Mouse (Mus musculus) heart, postnatal 25 days (tissue): ENCODE results near the gene Pdk2. TPM values are rescaled to one million over a fixed set of nuclear protein-coding genes. Genes with fewer than 3 reads are reported as not detected.

ENCODE experiments used
- DNase-seq: peaks from one replicate; pipeline ENCODE4 v3.0.0; 2022; ENCODE audit warnings: low spot score
- intact Hi-C: fragments of 180-260 bp; cut with DNase I; formaldehyde crosslinking; loops from one replicate; pipeline ENCODE4 v1.15.1; 2025
- total RNA-seq, 2 experiments: library from RNA; stranded (reverse); gene quantifications; 2 replicates each; pipeline ENCODE4 v1.2.3; 2021

Pdk2 gene
- total RNA-seq, 2 experiments from 2014 or later = 377 to 397 TPM

DNA sequence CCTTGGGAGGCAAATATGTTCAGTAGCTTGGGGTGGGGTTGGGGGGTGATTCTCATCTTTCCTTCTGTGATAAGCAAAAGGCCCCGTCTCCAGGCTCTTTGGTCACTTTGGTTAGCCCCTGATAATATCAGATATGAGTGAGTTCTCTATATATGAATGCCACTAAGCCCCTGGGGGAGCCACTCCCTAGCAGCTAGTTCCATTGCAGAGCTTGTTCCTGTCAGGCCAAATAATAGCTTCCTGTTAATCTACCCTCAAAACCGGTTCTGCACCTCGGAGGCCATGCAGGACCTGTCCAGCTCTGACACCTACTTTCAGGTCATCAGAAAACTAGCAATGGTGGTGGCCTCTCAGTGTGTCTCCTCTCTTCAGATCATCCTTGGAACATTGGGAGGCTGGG lies 33.7 kb downstream of the Pdk2 start:
- intact Hi-C loops = no loop called here
- no peak for DNase-seq

DNA sequence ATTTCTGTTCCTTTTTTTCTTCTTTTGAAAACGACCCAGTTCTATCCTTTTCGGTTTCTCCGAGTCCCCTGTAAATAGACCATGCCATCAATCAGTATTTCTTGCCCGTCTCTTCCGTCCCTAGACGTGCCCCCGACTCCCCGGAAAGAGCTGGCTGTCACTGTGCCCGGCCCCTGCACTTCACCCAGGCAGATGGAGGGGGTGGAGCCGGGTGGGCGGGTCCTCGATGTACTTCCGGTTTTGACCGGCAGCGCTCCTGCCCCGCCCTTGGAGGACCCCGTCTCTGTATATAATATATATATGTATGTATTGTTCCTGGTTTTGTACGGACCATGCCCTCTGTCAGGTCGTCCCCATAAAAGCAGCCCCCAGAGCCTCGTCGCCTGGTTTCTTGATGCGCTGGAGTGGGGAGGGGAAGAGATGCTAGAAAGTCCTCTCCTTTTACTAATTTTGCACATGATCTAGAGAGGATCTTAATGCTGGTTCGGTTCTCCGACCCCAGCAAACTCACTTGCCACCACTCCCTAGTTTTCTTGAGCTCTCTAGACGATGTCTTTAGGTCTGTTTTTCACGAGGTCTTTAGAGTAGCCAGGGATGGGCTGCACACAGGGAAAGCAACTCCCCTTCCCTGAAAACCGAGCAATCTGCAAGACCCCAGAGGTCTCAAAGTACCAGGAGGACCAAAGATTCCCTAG lies 34.5 kb downstream of the Pdk2 start:
- intact Hi-C loops = no loop called here
- no peak for DNase-seq

DNA sequence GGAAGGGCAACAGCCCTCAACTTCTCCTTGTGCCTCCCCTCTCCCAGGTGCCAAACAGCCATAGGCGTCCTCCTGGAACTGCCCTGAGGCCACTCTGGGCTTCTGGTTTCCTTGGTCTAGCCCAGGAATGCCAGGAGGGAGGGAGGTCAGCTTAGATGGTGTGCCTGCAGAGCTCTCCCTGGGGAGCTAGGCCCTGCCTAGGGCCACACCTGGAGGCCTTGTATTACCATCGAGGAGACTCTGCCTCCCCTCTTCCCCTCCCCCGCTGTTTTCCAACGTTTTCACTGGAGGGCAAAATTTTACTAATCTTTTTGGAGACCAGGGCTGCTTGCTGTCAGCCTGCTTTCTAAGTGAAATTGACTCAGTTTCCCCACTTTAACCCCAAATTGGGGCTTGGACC lies 35.1 kb downstream of the Pdk2 start:
- intact Hi-C loops = no loop called here
- no peak for DNase-seq

DNA sequence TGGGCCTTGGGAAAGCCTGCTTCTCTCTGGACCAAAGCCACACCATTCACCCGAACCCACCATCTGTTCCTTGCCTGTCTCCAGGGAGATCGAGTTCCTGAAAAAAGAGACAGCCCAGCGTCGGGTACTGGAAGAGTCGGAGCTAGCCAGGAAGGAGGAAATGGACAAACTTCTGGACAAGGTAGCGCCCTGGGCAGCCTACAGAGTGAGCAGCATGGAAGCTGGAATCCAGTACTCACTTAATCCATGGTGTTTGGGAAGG lies 36.3 kb downstream of the Pdk2 start:
- no peak for DNase-seq
- intact Hi-C loops = no loop called here

DNA sequence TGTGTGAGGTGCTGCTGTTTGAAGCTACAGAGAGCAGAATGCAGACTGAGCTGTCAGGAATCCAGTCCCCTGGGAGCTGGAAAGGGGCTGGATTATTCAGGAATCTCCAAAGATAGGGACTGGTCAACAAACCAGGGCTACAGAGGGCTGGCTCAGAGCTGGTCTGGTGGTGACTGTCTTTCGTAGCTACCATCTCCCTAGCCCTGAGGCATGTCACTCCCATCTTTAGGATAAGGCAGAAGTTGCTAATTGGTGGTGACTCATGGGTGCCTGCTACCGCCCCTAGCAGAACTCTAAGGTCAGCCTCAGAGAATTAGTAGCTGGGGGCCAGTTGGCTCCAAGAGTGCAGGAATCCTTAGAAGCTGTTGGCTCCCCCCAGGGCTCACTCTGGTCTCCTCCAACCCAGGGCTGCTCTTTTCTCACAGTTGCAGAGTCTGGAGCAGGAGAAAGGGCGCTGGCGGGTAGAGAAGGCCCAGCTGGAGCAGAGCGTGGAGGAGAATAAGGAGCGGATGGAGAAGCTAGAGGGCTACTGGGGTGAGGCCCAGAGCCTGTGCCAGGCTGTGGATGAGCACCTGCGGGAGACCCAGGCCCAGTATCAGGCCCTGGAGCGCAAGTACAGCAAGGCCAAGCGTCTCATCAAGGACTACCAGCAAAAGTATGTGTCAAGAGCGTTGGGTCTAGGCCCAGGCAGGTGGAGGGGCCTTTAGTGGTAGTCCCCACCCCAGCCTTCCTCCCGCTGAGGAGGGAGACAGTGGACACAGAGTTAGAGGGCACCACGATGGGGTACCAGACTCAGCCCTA lies 36.8 kb downstream of the Pdk2 start:
- no peak for DNase-seq
- intact Hi-C loops = no loop called here

DNA sequence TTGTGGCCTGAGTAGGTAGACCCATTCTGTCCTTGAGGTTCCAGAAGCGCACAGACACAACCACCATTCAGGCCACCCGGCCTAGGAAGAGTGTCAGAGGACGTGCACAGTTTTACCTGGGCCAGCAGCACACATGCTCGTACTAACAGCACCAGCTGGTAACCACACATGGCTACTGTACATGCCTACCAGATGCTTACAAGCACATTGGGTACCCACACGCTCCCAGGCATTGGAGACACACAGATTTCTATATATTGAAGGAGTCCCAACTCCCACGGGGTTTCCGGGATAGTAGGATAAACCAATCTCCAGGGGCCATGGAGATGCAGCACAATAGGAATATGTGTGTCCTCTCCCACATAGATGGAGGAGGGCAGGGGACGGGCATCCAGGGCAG lies 38.4 kb downstream of the Pdk2 start:
- no peak for DNase-seq
- intact Hi-C loops = no loop called here

DNA sequence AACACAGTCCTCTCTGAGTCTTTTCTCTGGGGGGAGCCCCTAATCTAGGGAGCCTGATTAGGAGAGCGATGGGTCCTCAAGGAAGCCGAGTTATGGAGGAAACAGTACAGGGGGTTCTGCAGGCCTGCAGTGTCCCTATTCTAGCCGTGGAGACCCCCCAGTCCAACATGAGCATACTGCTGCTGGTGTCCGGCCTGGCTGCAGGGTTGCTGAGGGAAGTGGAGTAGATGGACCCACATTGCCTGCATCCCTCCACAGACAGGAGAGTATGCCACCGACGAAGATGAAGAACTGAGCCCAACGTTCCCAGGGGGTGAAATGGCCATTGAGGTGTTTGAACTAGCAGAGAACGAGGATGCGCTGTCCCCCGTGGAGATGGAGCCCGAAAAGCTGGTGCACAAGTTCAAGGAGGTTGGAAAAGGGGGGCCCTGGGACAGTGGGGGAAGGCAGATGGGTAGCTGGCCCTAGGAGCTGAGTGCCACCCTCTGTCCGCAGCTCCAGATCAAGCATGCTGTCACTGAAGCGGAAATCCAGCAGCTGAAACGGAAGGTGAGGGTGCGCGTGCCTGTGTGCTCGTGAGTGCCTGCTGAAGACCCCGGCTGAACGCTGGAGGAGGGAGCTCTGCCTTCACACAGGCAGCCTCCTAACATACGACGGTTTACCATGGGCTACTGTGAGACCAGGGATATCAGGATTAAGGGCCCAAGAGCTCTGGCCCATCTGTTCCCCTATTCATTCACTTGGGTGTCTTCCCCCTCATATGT lies 39.4 kb downstream of the Pdk2 start:
- intact Hi-C loops = loop anchor here (2.0 kb wide), 1 partner anchor 63 kb away; no protein-coding TSS in a partner anchor
- DNase-seq = no peak

DNA sequence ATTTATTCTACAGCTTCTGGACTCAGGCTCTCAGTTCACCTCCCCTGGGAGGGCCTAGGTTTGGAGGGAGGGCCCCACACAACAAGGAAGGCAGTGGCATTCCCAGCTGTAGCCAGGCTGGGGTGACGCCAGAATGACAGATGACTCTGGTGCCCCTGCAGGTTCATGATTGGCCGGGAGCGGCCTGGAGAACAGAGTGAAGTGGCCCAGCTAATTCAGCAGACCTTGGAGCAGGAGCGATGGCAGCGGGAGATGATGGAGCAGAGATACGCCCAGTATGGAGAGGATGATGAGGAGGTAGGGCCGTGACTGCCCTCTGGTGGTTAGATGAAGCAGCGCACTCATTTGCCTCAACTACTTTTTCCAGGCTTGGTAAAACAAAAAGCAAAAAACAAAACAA lies 40.1 kb downstream of the Pdk2 start:
- DNase-seq = no peak
- intact Hi-C loops = loop anchor here (2.0 kb wide), 1 partner anchor 62 kb away; no protein-coding TSS in a partner anchor

DNA sequence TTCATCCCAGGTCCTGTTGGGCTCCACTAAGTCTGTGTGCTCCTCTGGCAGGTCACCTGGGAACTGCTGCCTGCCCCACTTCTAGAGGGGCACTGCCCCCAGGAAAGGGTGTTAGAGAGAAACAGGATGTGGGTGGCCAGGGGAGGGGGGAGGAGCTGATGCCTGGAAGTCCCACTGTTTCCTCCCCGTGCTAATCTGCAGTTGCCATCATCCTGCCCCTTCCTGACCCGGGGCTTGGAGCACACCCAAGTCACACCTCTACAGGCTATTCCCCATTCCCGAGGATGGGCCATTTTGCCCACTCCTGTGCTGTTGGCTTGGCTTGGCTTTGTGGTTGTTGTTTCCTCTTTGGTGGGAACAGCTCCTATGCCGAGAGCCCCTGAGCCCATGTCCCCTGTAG lies 40.6 kb downstream of the Pdk2 start:
- DNase-seq = no peak
- intact Hi-C loops = loop anchor here (1.0 to 2.0 kb wide), 2 partner anchors 21 to 62 kb away; no protein-coding TSS in a partner anchor

DNA sequence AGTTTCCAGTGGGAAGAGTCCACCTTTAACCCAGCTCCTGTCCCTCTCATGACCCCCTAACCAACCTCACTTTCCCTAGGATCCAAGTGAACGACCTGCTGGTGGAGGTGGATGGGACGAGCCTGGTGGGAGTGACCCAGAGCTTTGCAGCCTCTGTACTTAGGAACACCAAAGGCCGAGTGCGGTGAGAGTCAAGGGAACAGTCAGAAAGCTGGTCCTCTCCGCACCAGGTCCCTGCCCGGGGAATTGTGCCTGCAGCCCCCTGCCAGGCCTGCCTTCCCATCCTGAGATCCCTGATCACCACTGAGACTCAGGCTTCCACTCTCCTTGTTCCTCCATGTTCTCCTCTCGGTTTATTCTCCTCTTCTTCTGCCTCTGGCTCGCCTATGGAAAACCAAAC lies 41.0 kb downstream of the Pdk2 start:
- intact Hi-C loops = loop anchor here (1.0 to 2.0 kb wide), 2 partner anchors 21 to 61 kb away; no protein-coding TSS in a partner anchor
- DNase-seq = no peak

DNA sequence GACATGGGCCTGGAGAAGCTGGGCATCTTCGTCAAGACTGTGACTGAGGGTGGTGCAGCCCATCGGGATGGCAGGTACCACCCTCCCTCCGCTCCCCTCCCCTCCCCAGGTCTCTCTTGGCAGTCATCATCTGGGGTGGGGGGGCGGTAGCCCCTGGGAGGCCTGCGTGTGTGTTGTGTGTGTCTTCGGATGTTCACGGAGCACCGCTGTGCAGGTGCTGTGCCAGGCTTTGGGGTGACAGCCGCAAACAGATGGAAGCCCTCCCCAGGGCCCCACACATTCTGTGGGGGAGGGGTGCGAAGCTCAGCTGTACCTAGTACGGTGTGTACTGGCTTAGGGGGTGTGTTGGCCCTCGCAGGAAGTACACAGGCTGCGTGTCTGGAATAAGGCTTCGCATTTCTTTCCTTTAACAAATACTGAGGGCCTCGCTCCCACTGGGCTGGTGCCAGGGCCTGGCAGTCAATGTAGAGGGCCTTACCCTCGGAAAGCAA lies 43.1 kb downstream of the Pdk2 start:
- no peak for DNase-seq
- intact Hi-C loops = no loop called here

DNA sequence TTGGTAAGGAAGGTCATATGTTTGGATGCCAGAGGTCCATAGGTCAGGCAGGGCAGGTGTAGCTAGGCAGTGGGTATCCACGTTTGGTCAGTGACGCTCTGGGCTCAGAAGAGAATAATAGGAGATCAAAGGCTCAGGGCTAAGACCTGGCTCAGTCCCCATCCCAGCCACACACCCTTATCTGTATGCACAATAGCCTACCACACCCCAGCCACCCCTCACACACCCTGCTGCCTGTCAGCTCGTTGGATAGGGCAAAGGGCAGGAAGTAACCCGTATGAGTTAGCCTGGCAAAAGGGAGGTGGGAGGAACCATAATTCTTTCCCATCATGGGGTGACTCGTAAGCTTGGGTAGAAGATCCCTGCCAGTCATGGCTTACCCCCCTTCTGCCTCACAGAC lies 43.6 kb downstream of the Pdk2 start:
- intact Hi-C loops = no loop called here

DNA sequence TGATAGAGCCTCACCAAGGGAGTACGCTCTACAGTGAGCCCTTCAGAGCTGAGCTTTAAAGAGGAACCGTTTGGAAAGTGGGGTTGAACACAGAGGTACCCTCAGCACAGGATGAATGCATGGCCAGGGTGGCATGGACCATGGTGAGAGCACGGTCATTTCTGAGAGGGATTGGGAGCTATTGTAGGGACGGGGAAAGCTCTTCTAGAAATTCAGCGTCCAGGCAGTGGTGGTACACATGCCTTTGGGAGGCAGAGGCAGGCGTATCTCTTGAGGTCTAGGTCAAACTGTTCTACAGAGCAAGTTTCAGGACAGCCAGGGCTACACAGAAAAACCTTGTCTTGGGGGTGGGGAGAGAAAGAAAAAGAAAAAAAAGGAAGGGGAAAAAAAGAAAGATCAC lies 44.2 kb downstream of the Pdk2 start:
- no peak for DNase-seq
- intact Hi-C loops = no loop called here

More for the DNA sequence above, 43.6 kb downstream of the Pdk2 start:
- no peak for DNase-seq

DNA sequence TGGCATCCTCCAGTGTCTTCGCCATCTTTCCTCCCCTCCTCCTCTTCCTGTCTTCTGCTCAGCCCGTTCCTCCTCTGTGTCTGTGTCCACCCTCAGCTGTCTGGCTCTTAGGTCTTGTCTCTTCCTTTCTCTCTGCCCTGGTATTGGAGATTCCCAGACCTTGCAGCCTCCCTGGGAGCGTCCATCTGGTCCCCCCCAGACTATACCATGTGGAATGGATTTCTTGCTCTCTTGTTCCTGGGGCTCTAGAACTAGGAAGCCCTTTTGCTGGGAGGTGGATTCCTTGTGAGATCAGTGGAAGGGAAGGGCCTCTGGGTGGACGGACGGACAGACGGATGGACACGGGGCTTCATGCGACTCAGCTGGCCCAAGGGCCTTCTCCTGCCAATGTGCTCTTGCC lies 45.1 kb downstream of the Pdk2 start:
- intact Hi-C loops = no loop called here
- DNase-seq = no peak

DNA sequence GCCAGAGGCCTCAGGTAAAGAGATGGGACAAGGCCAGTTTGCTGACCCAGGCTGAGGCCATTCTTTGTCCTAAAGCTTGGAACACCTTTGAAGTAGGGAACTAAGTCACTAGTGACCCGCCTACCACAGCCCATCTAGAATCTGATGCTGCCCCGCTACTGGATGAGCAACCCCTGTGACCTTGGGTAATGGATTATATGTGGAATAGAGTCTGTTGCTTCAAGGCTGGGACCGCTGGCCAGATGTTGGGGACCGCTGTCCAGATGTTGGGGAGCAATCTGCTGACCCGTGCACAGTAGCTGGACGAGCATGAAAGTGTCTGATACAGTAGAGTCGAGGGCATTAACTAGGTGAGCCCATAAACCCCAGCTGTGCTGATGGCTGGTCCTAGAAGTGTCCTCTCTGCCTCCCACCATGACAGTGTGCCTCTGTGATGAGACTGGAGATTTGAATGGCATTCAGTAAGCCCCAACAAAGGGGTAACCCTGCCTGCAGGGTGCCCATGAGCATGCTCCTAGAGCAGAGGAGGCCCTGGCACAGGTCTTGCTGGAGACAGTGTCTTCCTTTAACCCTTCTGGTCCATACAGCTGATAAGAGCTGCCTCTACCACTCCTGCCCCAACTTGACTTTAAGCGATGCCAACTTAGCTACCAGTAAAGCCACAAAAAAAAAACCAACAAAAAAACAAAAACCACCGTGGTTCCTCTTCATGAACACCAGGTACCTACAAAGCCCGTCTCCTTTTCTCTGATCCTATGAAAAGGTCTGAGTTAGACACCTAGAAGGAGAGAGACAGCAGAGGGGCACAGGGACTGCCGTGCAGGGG lies 46.0 kb downstream of the Pdk2 start:
- intact Hi-C loops = no loop called here
- no peak for DNase-seq

DNA sequence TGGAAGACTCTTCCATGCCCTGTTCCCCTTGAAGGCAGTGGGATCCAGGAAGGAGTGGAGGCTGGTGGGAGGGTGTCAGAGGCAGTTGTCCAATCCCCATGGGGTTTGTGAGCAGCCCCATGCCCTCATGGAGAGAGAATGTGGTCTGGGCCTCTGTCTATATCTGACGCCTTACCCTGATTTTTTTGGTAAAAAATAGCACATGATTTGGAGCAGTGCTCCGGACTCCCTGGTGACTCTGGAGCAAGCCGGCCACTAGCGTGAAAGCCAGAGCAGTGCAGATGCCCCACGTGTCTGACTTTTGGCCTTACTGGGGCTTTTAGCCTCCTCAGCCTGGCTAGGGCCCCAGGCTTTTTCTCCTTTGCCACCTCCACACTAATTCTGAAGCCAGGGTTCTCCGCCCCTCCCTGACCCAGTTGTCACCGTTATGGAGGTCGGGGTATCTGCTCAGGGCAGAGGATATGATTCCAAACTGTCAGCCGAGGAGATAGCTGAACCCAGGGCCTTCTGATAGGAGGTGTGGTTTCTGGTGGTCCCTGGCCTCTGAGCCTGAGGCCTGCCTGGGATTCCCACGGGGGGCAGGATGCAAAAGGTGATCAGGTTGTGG lies 46.8 kb downstream of the Pdk2 start:
- intact Hi-C loops = no loop called here
- no peak for DNase-seq

DNA sequence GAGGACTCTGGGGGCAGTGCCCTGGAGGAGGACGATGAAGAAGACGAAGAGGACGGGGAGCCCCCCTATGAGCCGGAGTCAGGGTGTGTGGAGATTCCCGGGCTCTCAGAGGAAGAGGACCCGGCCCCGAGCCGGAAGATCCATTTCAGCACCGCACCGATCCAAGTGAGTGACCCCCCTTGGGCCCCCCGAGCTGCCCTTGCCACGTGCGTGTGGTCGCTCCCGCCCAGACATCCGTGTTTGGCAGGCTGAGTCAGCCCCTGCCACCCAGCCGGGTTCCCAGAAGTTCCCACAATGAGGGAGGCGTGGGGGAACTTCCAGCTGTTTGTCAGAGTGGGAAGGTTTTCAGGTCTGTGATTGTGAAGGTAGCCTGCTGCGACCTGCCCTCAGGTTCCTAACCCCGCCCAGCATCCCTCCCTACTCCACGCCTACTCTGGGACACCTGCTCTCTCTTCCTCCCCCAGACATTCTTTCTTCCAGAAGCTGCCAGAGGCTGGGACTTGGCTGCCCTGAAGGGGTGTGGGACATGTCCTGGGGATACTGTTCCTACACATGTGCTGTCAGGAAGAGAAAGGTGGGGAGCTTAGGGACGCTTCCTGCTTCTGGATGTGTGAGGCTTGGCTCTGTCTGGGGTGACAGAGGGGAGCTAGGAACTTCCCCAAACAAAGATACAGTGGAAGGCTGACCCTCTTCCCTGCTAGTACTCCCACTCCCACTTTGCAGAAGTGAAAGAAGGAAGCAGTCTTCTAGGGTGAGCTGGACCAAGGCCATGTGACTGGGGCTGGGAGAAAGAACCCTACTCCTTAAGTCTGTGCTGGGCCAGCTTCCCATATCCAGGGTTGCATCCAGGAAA lies 48.2 kb downstream of the Pdk2 start:
- no peak for DNase-seq
- intact Hi-C loops = loop anchor here (2.0 kb wide), 1 partner anchor 14 kb away; no protein-coding TSS in a partner anchor

DNA sequence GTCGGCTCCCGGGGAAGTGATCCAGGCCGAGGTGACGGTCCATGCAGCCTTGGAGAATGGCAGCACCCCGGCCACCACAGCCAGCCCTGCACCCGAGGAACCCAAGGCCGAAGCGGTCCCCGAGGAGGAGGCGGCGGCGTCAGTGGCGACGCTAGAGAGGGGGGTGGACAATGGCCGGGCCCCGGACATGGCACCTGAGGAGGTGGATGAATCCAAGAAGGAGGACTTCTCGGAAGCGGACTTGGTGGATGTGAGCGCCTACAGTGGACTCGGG lies 48.7 kb downstream of the Pdk2 start:
- intact Hi-C loops = loop anchor here (2.0 kb wide), 1 partner anchor 14 kb away; no protein-coding TSS in a partner anchor

More for the DNA sequence above, 48.7 kb downstream of the Pdk2 start:
- no peak for DNase-seq
